Mouse (Mus musculus): Measurements from ENCODE around the gene Map4k2. TPM values are rescaled to one million over a fixed set of nuclear protein-coding genes. Genes with fewer than 3 reads are reported as not detected.
"Not testable (repeated sequence)": the region's sequence is repeated elsewhere in the genome, so short reads cannot be mapped to it uniquely, and the experiment has no call there.

Map4k2 gene
- polyA plus RNA-seq, 1 experiment from 2014 or later = 17.1 TPM

- no peak overlapping the region for H3K27ac ChIP-seq
- H3K9me3 ChIP-seq = no peaks in the 10 kb centered on the region
- H3K4me3 ChIP-seq (replicated peaks) = no peak overlapping the region
- peaks cover 10% of the 10 kb centered on the region for H3K4me1 ChIP-seq (replicated peaks)
- H3K36me3 ChIP-seq = peaks cover 8% of the 10 kb centered on the region
- WGBS = 30% methylated on average over 5 of the region's 5 CpGs
- no peak overlapping the region for H3K9ac ChIP-seq (replicated peaks)
- no peaks in the 10 kb centered on the region for H3K27me3 ChIP-seq
- peak; percentile 62 for ATAC-seq
- H3K4me2 ChIP-seq (replicated peaks) = no peak overlapping the region
These were observed 36.0 kb upstream of the Map4k2 start for GRCm38 (mm10) chr19:6304787-6305516.

- WGBS = 52% methylated on average over 8 of the region's 8 CpGs
- Histone ChIP-seq H3K27ac (no peak overlapping the region), H3K4me1 (replicated peaks) (peaks cover 8% of the 10 kb centered on the region), H3K27me3 (no peaks in the 10 kb centered on the region), H3K9ac (replicated peaks) (0 out of 2 replicates have a peak overlapping the region, but pooled peaks have one; percentile 62), H3K4me2 (replicated peaks) (peak overlapping the region; percentile 61), H3K36me3 (peaks cover 2% of the 10 kb centered on the region; the same call in 1 of the 2 replicates), H3K9me3 (no peaks in the 10 kb centered on the region), H3K4me3 (replicated peaks) (peak overlapping the region; percentile 51)
- ATAC-seq = no peak
These were observed 35.3 kb upstream of the Map4k2 start for GRCm38 (mm10) chr19:6305517-6306115.

- H3K4me1 ChIP-seq (replicated peaks) = peaks cover 7% of the 10 kb centered on the region
- H3K4me3 ChIP-seq (replicated peaks) = peak within 1 kb of the TSS; percentile 51
- H3K9me3 ChIP-seq = no peaks in the 10 kb centered on the region
- under 1% methylated on average over 28 of the region's 38 CpGs for WGBS
- no peak within 1 kb of the TSS for H3K27ac ChIP-seq
- no peaks in the 10 kb centered on the region for H3K27me3 ChIP-seq
- ATAC-seq = peak; percentile 84
- peak within 1 kb of the TSS; percentile 62 for H3K9ac ChIP-seq (replicated peaks)
- H3K36me3 ChIP-seq = no peaks in the 10 kb centered on the region
- H3K4me2 ChIP-seq (replicated peaks) = peak within 1 kb of the TSS; percentile 61
These were observed 34.8 kb upstream of the Map4k2 start, which contains the start of gene Cdc42bpg for GRCm38 (mm10) chr19:6306137-6306551. TSS of gene Cdc42bpg (plus strand) at chr19:6306456.

GRCm38 (mm10) chr19:6306586-6306985, 34.3 kb upstream of the Map4k2 start:
- Histone ChIP-seq H3K27me3 (no peaks in the 10 kb centered on the region), H3K9me3 (no peaks in the 10 kb centered on the region), H3K4me1 (replicated peaks) (peaks cover 7% of the 10 kb centered on the region), H3K4me3 (replicated peaks) (peak overlapping the region; percentile 51), H3K4me2 (replicated peaks) (peak overlapping the region; percentile 61), H3K27ac (no peak overlapping the region), H3K36me3 (no peaks in the 10 kb centered on the region), H3K9ac (replicated peaks) (peak overlapping the region; percentile 62)
- 0% methylated on average over 29 of the region's 34 CpGs for WGBS
- ATAC-seq = peak; percentile 56

GRCm38 (mm10) chr19:6307733-6308531, 33.0 kb upstream of the Map4k2 start:
- H3K27ac ChIP-seq = no peak overlapping the region
- 94% methylated on average over 9 of the region's 9 CpGs for WGBS
- H3K36me3 ChIP-seq = 0 out of 2 replicates have a peak, but pooled peaks cover 5% of the 10 kb centered on the region
- no peak overlapping the region for H3K4me2 ChIP-seq (replicated peaks)
- H3K27me3 ChIP-seq = no peaks in the 10 kb centered on the region
- no peak for ATAC-seq
- H3K9me3 ChIP-seq = no peaks in the 10 kb centered on the region
- H3K4me1 ChIP-seq (replicated peaks) = peaks cover 7% of the 10 kb centered on the region
- H3K4me3 ChIP-seq (replicated peaks) = no peak overlapping the region
- H3K9ac ChIP-seq (replicated peaks) = no peak overlapping the region

DNA sequence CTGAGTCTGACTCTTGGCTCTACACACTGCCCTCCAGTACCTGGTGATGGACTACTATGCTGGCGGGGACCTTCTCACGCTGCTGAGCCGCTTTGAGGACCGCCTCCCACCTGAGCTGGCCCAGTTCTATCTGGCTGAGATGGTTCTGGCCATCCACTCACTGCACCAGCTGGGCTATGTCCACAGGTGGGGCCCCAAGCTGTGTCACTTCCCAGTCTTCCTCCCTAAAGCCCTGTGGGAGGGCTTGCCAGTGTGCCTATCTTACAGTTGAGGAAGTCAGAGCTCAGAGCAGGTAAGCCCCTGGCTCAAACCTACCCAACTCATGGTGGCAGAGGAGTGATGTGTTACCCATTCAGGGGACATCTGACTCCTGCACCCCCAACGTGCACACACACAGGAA, 30.8 kb upstream of the Map4k2 start:
- Histone ChIP-seq H3K27me3 (no peaks in the 10 kb centered on the region), H3K4me3 (replicated peaks) (no peak overlapping the region), H3K27ac (no peak overlapping the region), H3K9ac (replicated peaks) (no peak overlapping the region), H3K36me3 (peaks cover 20% of the 10 kb centered on the region), H3K4me2 (replicated peaks) (no peak overlapping the region), H3K4me1 (replicated peaks) (peaks cover 7% of the 10 kb centered on the region), H3K9me3 (no peaks in the 10 kb centered on the region)
- ATAC-seq = no peak
- WGBS = 89% methylated on average over 5 of the region's 5 CpGs

- peaks cover 31% of the 10 kb centered on the region for H3K36me3 ChIP-seq
- H3K9me3 ChIP-seq; H3K4me2 ChIP-seq (replicated peaks); ATAC-seq; H3K27ac ChIP-seq; H3K4me1 ChIP-seq (replicated peaks); H3K9ac ChIP-seq (replicated peaks); H3K4me3 ChIP-seq (replicated peaks); H3K27me3 ChIP-seq: not testable (repeated sequence)
- 89% methylated on average over 3 of the region's 3 CpGs for WGBS
These were observed 29.2 kb upstream of the Map4k2 start for GRCm38 (mm10) chr19:6311783-6312182.

- peaks cover 45% of the 10 kb centered on the region for H3K36me3 ChIP-seq
- H3K9ac ChIP-seq (replicated peaks) = no peak overlapping the region
- no peaks in the 10 kb centered on the region for H3K9me3 ChIP-seq
- H3K27ac ChIP-seq = no peak overlapping the region
- WGBS = 89% methylated on average over 8 of the region's 8 CpGs
- H3K4me3 ChIP-seq (replicated peaks) = no peak overlapping the region
- H3K4me1 ChIP-seq (replicated peaks) = no peaks in the 10 kb centered on the region
- ATAC-seq = no peak
- H3K4me2 ChIP-seq (replicated peaks) = no peak overlapping the region
- no peaks in the 10 kb centered on the region for H3K27me3 ChIP-seq
These were observed 27.1 kb upstream of the Map4k2 start for GRCm38 (mm10) chr19:6313796-6314195.

GRCm38 (mm10) chr19:6314513-6314912, 26.4 kb upstream of the Map4k2 start:
- WGBS = 90% methylated on average over 8 of the region's 8 CpGs
- no peak for ATAC-seq
- Histone ChIP-seq H3K9ac (replicated peaks) (no peak overlapping the region), H3K36me3 (peaks cover 52% of the 10 kb centered on the region), H3K9me3 (no peaks in the 10 kb centered on the region), H3K4me2 (replicated peaks) (no peak overlapping the region), H3K27me3 (no peaks in the 10 kb centered on the region), H3K27ac (no peak overlapping the region), H3K4me1 (replicated peaks) (no peaks in the 10 kb centered on the region), H3K4me3 (replicated peaks) (no peak overlapping the region)

DNA sequence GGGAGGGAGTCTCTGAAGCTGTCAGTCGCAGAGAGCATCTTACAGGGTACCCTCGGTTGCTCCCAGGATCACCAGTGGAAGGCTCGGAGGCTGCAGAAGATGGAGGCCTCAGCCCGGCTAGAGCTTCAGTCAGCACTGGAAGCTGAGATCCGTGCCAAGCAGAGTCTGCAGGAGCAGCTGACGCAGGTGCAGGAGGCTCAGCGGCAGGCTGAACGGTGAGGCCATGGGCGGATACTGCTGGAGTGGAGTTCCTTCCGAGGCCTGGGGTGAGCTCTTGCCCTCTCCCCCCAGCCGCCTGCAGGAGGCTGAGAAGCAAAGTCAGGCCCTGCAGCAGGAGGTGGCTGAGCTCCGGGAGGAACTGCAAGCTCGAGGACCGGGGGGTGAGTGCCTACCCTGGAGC, 25.4 kb upstream of the Map4k2 start:
- 74% methylated on average over 14 of the region's 14 CpGs for WGBS
- Histone ChIP-seq H3K27ac (no peak overlapping the region), H3K9me3 (no peaks in the 10 kb centered on the region), H3K36me3 (peaks cover 52% of the 10 kb centered on the region), H3K9ac (replicated peaks) (no peak overlapping the region), H3K4me2 (replicated peaks) (no peak overlapping the region), H3K27me3 (no peaks in the 10 kb centered on the region), H3K4me1 (replicated peaks) (no peaks in the 10 kb centered on the region), H3K4me3 (replicated peaks) (no peak overlapping the region)
- no peak for ATAC-seq

DNA sequence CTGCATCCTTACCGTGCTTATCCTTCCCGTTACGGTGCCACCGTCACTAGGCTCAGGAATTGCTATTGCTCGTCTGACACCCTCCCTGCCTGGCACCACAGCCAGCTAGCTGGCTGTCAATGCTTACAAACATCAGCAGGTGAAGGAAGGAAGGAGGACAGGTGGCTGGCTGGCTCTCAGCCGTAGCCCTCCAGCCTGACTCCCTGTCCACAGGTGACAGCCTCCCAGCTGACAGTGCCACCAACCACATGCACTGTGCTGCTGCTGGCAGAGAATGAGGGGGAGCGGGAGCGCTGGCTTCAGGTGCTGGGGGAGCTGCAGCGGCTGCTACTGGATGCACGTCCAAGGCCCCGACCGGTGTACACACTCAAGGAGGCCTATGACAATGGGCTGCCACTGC, 22.8 kb upstream of the Map4k2 start:
- no peak for ATAC-seq
- H3K9ac ChIP-seq (replicated peaks) = 0 out of 2 replicates have a peak overlapping the region, but pooled peaks have one; percentile 20
- no peak overlapping the region for H3K4me2 ChIP-seq (replicated peaks)
- no peak overlapping the region for H3K4me3 ChIP-seq (replicated peaks)
- no peak overlapping the region for H3K27ac ChIP-seq
- H3K36me3 ChIP-seq = peaks cover 57% of the 10 kb centered on the region
- no peaks in the 10 kb centered on the region for H3K27me3 ChIP-seq
- no peaks in the 10 kb centered on the region for H3K9me3 ChIP-seq
- WGBS = 93% methylated on average over 12 of the region's 12 CpGs
- no peaks in the 10 kb centered on the region for H3K4me1 ChIP-seq (replicated peaks)

DNA sequence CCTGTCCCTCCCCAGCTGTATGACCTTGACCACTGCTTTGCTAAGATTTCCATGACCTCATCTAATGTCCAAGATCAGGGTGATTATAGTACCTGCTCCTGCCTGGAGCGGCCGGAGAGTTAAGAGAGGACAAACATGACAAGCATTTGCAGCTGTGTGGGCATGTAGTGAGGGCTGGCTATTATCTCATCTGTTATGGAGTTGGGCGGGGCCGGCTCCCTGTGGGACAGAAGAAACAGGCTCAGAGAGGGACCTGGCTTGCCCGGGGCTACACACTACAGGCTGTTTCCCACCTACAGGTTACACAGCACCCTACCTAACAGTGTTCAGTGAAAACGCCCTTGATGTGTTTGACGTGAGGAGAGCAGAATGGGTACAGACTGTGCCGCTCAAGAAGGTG, 19.6 kb upstream of the Map4k2 start:
- 91% methylated on average over 8 of the region's 8 CpGs for WGBS
- no peaks in the 10 kb centered on the region for H3K4me1 ChIP-seq (replicated peaks)

More for the DNA sequence above, 19.6 kb upstream of the Map4k2 start:
- Histone ChIP-seq H3K4me2 (replicated peaks) (no peak overlapping the region), H3K27me3 (no peaks in the 10 kb centered on the region), H3K36me3 (peaks cover 35% of the 10 kb centered on the region), H3K4me3 (replicated peaks) (no peak overlapping the region), H3K9me3 (no peaks in the 10 kb centered on the region), H3K27ac (no peak overlapping the region), H3K9ac (replicated peaks) (no peak overlapping the region)
- ATAC-seq = no peak
